Mouse (Mus musculus) thymus, postnatal 14 days (tissue): ENCODE measurements at regions not wholly inside any gene's neighbourhood (a gene's known extent, or its start where the extent isn't known, plus 50 kb on each side); places are given as distances from the start of the nearest gene placed in this dataset.
"Not testable (repeated sequence)": the region's sequence is repeated elsewhere in the genome, so short reads cannot be mapped to it uniquely, and the experiment has no call there.

Source experiments
- DNase-seq: peaks from one replicate; pipeline ENCODE4 v3.0.0; 2021

DNA sequence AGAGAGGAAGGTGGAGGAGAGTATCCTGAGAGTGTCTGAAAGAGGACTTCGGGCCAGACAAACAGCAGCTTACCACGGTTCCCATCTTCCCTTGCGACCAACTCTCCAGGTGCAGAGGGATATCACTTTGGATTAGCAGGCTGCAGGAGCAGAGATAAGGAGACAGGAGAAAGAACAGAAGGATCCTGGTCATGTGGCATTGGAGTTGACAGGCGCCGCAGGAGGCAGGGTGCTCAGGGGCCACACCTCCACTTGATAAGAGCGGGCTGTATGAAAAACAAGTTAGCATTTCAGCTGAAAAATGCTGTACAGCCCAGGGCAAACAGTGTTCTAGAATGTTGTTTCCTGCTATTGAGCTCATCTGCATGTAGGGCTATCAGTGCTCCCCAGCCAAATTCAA lies 272.1 kb upstream of the Cdh4 start:
- DNase-seq, result no peak

DNA sequence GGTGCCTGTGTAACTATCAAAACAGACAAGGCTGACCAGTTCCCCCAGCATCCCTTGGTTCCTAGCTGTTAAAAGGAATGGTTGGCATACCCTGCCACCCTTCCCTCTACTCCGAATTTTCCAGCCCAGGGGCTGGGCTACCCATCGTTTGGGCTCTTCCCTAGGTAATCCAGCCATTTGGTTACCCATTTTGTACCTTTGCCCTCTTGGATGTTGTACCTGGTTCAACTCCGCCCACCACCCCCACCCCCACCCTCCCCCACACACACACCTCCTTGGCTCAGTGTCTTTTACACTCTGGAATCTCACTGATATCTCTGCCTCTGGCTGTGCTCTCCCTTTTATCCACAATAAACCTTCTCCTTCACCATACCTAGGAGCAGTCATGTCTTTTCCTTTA lies 271.6 kb upstream of the Cdh4 start:
- DNase-seq, result no peak

DNA sequence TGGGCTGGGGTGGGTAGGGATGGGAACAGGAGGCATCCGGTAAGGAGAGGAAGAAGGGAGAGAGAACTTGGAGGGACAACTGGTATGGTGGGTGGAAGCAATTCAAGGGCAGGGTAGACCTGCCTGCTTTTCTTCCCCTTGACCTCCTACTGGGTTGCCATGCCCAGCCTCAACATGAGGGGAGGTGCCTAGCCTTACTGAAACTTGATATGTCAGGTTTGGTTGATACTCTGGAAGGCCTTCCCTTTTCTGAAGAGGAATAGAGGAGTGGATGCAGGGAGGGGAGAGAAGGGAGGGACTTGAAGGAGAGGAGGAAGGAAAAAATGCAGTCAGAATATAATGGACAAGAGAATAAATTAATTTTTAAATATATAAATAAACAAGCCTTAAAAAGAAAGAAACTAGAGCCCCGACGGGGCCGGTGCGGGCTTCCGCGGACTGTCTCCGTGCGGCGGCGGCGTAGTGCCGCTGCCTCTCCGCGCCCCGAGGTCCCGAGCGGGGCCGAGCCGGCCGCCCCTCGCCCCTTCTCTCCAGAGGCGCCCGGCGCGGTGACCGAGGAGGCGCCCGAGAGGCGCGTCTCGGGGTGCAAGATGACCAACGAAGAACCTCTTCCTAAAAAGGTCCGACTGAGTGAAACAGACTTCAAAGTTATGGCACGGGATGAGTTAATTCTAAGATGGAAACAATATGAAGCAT lies 265.2 kb upstream of the Cdh4 start:
- DNase-seq, result not testable (repeated sequence)

DNA sequence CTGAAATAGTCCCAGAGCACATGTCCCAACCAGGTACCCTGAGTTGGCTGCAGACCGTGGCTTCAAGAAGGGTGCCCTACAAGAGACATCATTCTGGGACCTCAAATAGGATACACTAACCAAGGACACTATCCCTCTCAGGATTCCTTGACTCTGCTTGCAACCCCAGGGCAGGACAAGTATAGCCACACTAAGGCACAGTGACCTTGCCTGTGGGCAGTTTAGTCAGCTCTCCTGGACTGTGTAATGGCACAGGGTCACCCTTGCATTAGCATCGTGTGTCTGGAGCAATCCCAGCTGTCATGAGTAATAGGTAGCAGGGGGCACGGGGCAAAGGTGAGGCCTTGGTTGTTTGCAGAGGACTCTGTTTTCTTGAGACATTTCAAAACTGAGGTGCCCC lies 260.9 kb upstream of the Cdh4 start:
- DNase-seq, result no peak

DNA sequence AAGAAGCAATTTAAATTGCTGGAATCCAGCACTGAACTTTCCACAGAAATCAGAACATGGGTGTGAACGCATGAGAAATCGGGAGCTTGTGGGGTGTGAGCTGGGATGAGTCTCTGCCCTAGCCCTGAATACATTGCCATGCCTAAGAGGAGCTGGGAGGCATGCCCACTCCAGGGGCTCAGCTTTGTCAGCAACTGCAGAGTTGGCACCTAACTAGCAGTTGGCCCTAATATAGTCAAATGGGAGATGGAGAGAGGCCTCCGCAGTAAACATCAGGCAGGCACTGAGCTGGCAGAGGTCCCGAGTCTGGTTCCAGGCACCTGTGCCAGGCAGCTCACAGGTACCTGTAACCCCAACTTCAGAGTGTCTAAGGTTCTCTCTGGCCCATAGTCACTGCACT lies 260.1 kb upstream of the Cdh4 start:
- no peak for DNase-seq

DNA sequence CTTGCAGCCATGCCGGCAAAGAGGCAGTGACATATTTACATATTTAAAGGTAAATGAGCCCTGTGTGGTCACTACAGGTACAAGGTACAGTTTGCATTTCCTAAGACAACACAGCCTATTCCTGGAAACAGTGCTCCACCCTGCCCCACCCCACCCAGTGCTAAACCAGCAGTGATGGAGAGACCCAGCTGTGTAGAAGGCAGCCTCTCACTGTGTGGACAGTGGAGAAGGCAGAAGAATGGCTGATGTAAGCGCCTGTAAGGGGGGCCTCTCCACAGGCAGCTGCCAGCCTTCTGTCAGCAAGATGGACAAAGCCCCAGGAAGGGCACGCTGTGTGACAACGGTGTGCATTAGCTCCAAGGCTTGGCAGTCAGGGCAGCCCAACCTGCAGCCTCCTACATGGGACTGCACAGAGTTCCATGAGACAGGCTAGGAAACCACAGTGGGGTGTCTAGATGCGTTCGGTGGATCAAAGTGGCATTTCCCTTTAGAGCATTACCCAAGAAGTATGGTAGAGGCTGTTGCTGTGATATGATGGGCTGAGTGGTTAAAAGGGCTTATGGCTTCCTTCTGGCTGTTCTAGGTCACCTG lies 249.2 kb upstream of the Cdh4 start:
- DNase-seq, result no peak

DNA sequence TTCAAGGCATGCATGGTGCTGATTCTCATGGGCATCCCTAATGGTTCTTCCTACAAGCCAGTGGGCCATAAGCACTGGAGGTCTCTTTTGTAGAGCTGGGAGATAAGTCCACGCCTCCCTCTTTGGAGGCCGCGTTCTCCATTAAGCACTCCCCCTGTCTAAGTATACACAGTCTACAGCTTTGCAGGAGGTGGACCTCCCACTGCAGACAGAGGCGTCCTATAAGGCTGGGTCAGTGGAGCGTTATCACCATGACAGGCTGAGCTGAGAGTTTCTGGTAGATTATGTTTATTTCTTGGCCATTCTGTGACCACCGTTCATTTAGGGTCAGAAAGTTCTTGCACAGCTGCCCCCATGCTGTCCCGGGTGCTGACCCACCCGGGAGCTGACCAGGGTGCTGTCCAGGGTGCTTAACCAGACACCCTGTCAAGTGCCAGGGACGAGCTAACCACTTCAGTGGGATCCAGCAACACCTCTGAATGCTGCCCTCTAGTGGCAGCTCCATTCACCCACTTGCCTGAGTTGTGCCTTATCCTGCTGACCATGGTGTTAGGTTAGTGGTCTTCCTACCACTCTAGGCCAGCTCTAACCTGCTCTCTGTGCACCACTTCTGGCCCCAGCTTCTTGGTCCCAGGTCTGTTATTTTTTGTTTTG lies 248.6 kb upstream of the Cdh4 start:
- DNase-seq, result peak; percentile 44

DNA sequence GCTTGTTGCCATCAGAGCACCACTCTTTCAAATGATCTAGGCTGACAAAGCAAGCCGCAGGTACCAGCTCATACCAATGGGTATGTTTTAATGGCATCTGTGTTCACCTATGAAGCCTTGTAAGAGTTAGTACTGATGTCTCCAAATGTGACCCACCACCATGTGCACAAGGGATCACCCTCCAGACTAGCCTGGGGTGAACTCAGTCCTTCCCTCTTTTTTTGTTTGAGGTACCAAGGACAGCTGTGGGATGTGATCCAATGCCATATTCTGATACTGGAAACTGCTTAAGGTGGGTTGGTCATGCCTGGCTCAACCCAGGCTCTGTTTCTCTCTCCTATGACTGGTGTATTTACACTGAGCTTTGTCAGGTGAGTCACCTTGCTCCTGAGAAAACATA lies 244.8 kb upstream of the Cdh4 start:
- DNase-seq, result no peak

DNA sequence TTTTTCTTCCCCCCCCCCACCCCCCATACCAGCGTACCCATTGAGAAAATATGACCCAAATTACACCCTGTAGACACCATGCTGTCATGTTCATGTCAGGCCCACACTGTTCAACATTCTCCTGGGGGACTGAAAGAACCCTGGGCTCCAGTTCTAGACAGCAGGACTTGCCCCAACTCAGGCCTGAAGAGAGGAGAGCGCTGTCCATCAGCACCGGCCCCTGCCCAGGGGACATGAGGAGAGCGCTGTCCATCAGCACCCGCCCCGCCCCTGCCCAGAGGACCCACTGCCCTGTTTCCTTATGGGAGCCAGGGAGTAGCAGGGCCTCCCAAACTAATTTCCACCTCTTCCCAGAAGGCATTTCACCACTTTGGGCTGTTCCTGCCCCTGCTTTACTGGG lies 241.7 kb upstream of the Cdh4 start:
- DNase-seq, result no peak

DNA sequence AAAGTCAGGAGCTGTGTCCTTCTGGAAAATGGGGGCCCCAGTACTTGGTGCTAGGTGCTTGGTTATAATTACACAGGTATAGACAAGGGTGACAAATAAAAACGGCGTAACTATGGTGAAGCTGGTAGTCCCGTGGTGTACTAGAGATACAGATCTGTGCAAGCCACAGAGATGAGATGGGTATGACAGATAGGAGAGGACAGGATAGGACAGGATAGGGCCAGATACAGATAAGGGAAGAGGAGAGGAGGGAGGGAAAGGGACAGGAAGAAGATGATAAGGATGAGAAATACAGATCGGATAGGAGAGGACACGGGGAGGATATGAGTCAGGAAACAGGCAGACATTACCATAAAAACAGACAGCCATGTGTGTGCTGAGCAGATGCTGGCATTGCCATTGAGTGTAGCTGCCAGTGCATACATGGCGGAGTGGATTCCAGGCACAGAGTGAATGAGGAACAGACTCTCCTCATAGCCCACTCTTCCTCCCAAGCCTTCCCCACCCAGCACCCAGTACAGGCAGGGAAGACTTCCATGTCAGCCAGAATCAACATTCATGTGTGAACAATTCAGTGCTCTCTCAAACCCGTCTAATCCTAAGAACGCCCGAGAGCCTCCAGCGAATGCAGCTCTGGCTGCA lies 231.9 kb upstream of the Cdh4 start:
- DNase-seq, result no peak

DNA sequence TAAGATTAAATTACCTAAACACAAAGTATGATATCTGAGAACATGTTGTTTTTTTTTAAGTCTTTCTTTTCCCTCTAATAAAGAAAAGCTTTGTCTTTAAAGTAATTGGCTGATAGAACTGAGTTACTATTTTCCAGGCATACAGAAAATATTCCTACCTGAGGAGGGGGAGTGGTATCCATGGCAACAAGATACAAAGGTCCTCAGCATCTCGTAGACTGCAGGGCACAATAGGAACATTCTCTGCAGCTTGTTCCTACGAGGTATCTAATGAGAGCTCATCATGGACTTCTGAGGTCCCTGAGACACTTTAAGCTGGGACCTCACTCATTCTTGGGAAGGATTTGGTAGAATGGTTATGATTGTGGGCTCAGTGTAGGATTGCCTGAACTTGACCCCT lies 225.5 kb upstream of the Cdh4 start:
- DNase-seq, result no peak

DNA sequence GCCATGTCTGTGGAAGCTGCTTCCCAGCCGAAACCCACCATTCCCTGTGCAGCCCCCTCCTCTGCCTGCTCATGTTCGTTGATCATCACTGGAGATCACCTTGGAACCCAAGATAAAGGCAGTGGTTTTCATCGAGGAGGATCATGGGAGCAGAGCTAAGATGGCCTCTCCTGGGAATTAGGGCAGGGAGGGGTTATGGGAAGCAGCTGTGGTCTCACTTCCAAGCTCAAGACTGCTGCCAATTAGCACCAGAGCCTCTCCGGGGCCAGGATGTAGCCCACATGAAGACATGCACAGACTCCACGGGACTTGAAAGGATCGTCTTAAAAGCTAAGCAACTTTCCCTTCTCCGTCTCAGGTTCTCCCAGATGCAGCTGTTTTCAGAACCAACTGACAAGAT lies 214.1 kb upstream of the Cdh4 start:
- DNase-seq, result no peak

DNA sequence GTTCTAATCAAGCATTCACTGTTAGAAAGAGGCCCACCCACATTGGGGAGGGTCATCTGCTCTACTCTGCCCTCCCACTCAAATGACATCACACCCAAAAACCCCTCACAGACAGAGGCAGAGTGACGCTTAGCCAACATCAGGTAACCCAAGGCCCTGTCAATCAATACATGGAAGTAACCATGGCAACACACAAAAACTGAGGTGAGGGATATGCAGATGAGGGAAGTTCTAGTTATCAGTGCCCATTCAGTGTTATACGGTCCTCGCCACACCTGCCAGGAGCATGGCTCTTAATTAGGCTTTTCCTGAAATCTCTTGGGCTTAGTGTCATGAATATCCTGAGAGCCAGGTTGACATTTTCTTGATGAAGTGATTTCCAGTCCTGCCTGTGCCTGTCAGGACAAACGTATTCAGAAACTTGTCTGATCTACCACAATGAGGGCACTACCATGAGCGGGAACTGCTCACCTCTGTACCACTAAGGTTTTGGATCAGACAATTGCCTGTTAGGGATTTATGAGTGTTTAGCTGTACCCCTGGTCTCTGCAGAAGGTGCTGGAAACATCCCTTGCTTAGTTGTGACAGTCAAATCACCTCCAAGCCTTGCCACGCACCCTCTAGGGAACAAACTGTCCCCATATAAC lies 210.4 kb upstream of the Cdh4 start:
- DNase-seq, result no peak

DNA sequence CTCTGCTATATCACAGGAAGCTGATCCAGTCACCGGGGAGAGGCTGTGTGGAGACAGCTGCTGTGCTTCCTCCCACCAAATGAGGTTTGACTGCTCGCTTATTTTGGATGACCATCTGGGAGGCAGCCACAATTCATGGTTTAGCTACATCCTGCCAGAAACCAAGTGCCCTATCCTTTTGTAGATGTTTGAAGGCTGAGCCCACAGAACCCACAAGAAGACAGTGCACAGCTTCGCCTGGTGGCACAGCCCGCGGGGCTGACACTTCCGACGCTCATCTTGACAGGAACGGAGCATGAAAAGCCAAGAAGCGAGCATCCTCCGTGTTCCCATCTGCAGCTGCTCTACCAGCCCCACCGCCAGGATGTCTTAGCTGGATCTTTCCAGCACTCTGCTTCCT lies 204.1 kb upstream of the Cdh4 start:
- DNase-seq, result no peak

DNA sequence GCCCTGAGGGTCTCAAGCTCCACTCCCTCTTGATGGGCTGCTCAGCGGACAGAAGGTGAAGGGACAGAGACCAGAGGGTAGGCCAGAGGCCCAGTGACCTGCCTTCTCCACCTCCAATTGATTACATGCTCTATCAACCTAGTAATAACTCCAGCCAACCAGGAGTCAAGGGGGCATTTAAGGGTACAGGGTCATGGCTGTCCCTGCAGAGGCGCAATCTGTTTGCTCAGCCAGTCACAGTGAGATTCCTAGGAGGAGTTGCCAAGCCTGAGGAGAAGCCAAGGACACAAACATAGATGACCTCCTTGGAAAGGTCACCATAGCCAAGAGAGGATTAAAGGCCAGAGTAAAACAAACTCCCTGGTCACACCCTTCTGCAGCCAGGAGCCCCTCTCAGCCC lies 181.3 kb upstream of the Cdh4 start:
- DNase-seq, result no peak

DNA sequence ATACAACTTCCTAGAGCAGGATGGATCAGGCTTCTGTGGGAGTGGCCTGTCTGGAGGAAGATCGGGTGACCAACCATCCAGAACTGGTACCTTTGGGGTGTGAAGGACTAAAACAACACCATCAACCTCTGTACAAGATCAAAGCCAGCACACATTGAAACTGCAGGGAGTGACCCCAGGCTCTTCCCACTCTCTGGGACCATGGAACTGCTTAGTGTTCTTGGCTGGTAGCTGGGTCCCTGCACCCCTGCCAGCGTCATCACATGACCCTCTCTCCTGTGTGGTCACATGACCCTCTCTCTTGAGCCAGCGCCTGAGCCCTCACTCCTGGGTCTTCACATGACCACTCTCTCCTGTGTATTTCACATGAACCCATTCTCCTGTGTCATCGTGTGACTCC lies 178.3 kb upstream of the Cdh4 start:
- no peak for DNase-seq

DNA sequence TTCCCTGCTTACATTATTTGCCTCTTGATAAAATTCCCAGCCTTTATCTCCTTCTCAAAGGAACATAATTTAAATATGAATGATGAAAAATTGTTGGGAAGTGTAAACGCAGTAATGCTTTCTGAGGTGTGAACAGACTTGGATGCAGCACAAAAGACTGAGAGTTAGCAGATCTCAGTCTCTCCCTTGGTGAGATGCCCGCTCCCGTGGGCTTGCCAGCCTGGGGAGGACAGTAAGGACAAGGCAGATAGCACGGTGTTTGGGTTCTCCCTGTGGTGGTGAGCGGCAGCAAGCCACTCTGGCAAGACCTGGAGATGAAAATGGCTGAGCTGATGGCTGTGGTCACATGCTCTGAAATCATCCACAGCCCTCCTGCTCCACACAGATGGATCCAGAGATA lies 176.8 kb upstream of the Cdh4 start:
- no peak for DNase-seq

DNA sequence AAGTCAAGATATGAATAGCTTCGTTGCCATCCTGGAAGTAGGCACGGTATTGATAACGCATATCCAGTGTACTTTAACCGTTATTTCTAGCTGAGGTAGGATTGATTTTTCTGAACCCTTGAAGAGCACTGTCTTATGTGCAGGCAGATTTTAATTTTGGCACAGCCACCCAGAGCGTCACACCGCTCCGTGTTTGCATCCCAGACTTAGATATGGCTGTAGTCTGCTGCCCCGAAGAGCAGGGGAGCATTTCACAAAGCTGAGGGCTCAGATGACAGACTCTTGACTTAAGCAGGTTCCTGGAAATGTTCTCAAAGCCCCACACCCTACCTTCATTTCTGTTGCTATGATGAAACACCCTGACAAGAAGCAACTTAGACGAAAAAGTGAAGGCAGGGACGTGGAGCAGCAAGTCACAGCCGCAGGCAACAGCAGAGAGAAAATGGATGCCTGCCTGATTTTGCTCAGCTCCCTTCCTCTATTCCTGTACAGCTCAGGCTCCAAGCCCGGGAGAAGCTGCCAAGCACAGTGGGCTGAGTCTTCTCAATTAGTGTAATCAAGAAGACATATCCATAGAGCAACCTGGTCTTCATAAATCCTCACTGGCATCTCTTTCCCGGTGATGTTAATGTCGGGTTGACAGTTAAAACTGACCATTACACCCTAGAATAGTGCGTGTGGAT lies 164.9 kb upstream of the Cdh4 start:
- no peak for DNase-seq

DNA sequence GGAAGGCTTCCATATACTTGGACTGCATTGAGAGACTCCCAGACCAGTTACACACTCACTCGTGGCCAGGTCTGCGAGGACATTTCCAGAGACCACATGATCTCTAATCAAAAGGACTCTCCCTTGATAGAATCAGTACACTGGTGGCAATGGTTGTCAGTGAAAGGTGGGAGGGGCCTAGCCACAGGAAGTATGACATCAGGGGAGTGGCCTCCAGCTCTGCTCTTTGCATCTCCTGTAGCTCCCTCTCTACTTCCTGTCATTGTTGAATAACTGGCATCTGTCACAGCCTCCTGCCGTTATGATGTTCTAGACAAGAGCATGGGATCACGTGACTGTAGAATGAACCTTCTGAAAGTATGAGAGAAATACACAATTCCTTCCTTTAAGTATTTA lies 164.3 kb upstream of the Cdh4 start:
- no peak for DNase-seq

DNA sequence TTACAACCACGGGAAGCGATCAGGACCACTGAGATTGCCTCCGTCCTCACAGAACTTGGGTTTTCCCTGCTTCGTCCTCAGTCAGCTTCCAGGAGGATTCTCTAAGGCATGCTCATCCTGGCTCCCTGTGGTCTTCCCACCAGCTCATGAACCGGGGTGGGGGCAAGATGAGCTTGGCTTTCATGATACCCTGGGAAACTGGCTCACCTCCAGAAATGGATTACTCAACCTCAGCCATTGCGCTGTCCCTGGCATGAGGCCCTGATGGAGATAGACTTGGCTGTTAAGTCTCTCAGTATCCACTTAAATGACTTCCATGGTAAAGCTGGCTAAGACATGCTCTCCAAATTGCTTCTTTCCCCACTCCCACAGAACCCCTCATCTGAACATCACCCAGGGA lies 160.0 kb upstream of the Cdh4 start:
- DNase-seq, result no peak

DNA sequence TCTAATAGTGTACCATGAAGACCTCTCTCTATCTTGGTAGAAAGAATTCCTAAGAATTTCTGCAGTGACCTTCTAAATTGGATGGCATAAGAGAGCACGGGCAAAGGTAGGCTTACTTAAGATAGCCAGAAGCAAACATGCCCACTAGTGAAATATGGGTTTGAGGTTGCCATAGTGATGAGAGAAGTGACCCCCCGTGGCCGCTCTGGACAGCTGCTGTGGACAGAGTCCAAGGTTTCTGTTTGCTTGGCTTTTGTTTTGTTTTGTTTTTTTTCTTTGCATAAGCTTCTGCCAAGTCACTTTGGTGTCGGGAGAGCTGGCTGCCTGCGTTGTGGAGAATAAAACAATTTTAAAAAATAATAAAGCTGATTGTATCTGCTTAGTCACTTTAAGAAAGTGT lies 151.8 kb upstream of the Cdh4 start:
- no peak for DNase-seq

DNA sequence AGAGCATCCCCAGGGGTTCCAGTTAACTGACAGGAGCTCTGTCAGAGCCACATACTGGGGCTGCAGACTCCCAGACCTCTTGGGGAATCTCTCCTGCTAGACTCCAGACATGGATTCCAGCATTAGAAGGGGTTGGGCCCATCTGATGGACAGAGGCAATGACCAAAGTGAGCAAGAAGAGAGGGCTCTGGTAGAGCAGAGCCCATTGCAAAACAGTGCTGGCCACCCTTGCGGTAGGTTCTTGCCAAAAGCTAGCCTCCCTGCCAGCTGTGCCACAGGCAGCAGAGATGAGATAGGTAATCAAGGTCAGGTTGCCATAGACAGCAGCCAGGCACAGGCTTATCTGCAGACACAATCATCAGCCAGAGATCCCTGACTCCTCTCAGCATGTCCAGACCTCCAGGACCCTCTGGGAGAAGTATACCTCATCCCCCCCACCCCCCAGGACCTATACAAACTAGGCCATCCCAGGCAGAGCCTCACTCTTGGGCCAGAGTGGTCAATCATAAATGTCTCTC lies 151.1 kb upstream of the Cdh4 start:
- no peak for DNase-seq

DNA sequence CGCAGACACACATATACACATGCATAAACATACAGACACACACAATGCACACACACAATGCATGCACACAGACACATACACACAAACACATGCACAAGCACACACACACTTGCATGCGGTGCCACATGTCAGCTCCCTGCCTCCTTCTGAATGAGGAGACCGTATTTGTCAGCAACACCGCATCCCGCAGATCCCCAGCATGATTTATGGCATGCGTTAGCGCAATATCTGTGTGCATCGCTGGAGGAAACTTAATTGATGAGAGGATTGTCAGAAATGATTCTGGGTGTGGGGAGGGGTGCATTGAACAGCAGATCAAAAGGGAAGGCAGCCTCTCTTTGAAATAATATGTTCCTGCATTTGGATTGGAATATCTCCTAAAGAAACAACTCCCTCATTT lies 150.3 kb upstream of the Cdh4 start:
- DNase-seq, result no peak
